Mouse (Mus musculus) neural tube, embryonic 14.5 days (tissue): ENCODE data around the gene Cst11. TPM values are rescaled to one million over a fixed set of nuclear protein-coding genes. Genes with fewer than 3 reads are reported as not detected.

Experiments used
- polyA plus RNA-seq: library from polyadenylated mRNA; unstranded; fragments of >200 nt; fragmentation: Nextera tagmentation; extraction: Ambion mirVana; gene quantifications from 2 replicates; pipeline ENCODE4 v1.2.1, GENCODE M21; 2014

Cst11 gene
- polyA plus RNA-seq, 1 experiment from 2014 or later: not detected

Other genes with a start within 250 kb of the Cst11 start
- gene Nxt1, start 98.9 kb downstream of the Cst11 start, polyA plus RNA-seq: 41.1 and 43.3 TPM in 2 replicates
- gene Gzf1, start 90.5 kb downstream of the Cst11 start, polyA plus RNA-seq: 16.7 and 17.1 TPM in 2 replicates
- 99.4 and 105 TPM in 2 replicates for gene Napb, start 39.0 kb downstream of the Cst11 start, polyA plus RNA-seq
- gene Cstl1, start 21.1 kb downstream of the Cst11 start, polyA plus RNA-seq: not detected in 2 replicates
- not detected in 2 replicates for gene 8030411F24Rik, start 10.5 kb upstream of the Cst11 start, polyA plus RNA-seq
- gene Cst12, start 17.9 kb upstream of the Cst11 start, polyA plus RNA-seq: not detected in 2 replicates
- not detected in 2 replicates for gene Cst8, start 27.3 kb upstream of the Cst11 start, polyA plus RNA-seq
- gene Cst13, start 48.6 kb upstream of the Cst11 start, polyA plus RNA-seq: not detected in 2 replicates
- gene Cst9, start 63.6 kb upstream of the Cst11 start, polyA plus RNA-seq: not detected in 2 replicates
- not detected in 2 replicates for gene 9230104L09Rik, start 93.5 kb upstream of the Cst11 start, polyA plus RNA-seq
- 555 and 595 TPM in 2 replicates for gene Cst3, start 104.2 kb upstream of the Cst11 start, polyA plus RNA-seq
- gene Gm1330, start 231.8 kb upstream of the Cst11 start, polyA plus RNA-seq: not detected in 2 replicates
- not detected in 2 replicates for gene Gm10750, start 245.7 kb upstream of the Cst11 start, polyA plus RNA-seq